Mouse (Mus musculus) T-cell, adult 66 days (primary cell): ENCODE data around the gene Klf9. TPM values are rescaled to one million over a fixed set of nuclear protein-coding genes. Genes with fewer than 3 reads are reported as not detected.

Experiments
- total RNA-seq, 2 experiments: library from RNA; stranded (reverse); gene quantifications; 3 replicates in 1 of 2; 4 replicates in 1 of 2; pipeline ENCODE4 v1.2.4; 2023

The Klf9 gene
- total RNA-seq, result 10 to 100 TPM; 15.8 to 20.4 TPM

GRCm38 (mm10) chr19:23140689-23141317, at the start of gene Klf9:
Klf9 (plus strand) TSS chr19:23141226.

Other genes starting within 250 kb of the Klf9 start
- 10 to 100 TPM; 73.3 to 78.8 TPM for gene Smc5, start 132.7 kb downstream of the Klf9 start, total RNA-seq